Mouse (Mus musculus): ENCODE measurements at regions not wholly inside any gene's neighbourhood (a gene's known extent, or its start where the extent isn't known, plus 50 kb on each side); places are given as distances from the start of the nearest gene placed in this dataset.

GRCm38 (mm10) chr2:118039819-118040206 is 71.9 kb upstream of the Thbs1 start:
- TF ChIP-seq CTCF (IDR thresholded peaks at IDR 0.05) (no peak), EP300 (IDR thresholded peaks at IDR 0.05; ENCODE audit: insufficient read depth, low read depth, low read length) (no peak), POLR2A (IDR thresholded peaks at IDR 0.05; ENCODE audit: insufficient read depth, low read depth, low read length) (no peak)
